Mouse (Mus musculus): ENCODE data around the gene Dlst. TPM values are rescaled to one million over a fixed set of nuclear protein-coding genes. Genes with fewer than 3 reads are reported as not detected.

Dlst gene
- polyA plus RNA-seq, 1 experiment from 2014 or later = 108 TPM

GRCm38 (mm10) chr12:85164996-85165395, 54.4 kb downstream of the Dlst start:
- WGBS = 93% methylated on average over 5 of the region's 5 CpGs
- Histone ChIP-seq H3K36me3 (ENCODE audit: control insufficient read depth, insufficient read depth, low read length) (no peaks in the 10 kb centered on the region), H3K9me3 (ENCODE audit: control insufficient read depth, low read length) (no peaks in the 10 kb centered on the region), H3K9ac (ENCODE audit: low read length) (no peak overlapping the region), H3K27ac (replicated peaks; ENCODE audit: low read depth, low read length) (no peak overlapping the region), H3K4me1 (ENCODE audit: control insufficient read depth, insufficient read depth, low read length) (no peaks in the 10 kb centered on the region), H3K4me2 (ENCODE audit: low read depth, severe bottlenecking) (no peak overlapping the region), H3K27me3 (ENCODE audit: control insufficient read depth, insufficient read depth, low read length) (no peaks in the 10 kb centered on the region), H3K4me3 (ENCODE audit: low read depth, low read length) (no peak overlapping the region)
- DNase-seq (ENCODE audit: low spot score) (no peak), ATAC-seq (ENCODE audit: insufficient number of reproducible peaks, low FRiP score, low TSS enrichment, low read depth) (no peak)

GRCm38 (mm10) chr12:85166631-85167030, 56.0 kb downstream of the Dlst start:
- no peak overlapping the region for H3K9ac ChIP-seq (ENCODE audit: low read length)
- H3K4me1 ChIP-seq (ENCODE audit: control insufficient read depth, insufficient read depth, low read length) = no peaks in the 10 kb centered on the region
- no peak for DNase-seq (ENCODE audit: low spot score)
- 89% methylated on average over 9 of the region's 9 CpGs for WGBS
- H3K27ac ChIP-seq (replicated peaks; ENCODE audit: low read depth, low read length) = no peak overlapping the region
- H3K27me3 ChIP-seq (ENCODE audit: control insufficient read depth, insufficient read depth, low read length) = no peaks in the 10 kb centered on the region
- H3K4me2 ChIP-seq (ENCODE audit: low read depth, severe bottlenecking) = no peak overlapping the region
- no peak overlapping the region for H3K4me3 ChIP-seq (ENCODE audit: low read depth, low read length)
- no peaks in the 10 kb centered on the region for H3K9me3 ChIP-seq (ENCODE audit: control insufficient read depth, low read length)
- no peaks in the 10 kb centered on the region for H3K36me3 ChIP-seq (ENCODE audit: control insufficient read depth, insufficient read depth, low read length)
- ATAC-seq (ENCODE audit: insufficient number of reproducible peaks, low FRiP score, low TSS enrichment, low read depth) = no peak

- ATAC-seq (ENCODE audit: insufficient number of reproducible peaks, low FRiP score, low TSS enrichment, low read depth) (peak; percentile 75; the same call in 1 of the 2 replicates), DNase-seq (ENCODE audit: low spot score) (peak; percentile 90)
- Histone ChIP-seq H3K4me2 (ENCODE audit: low read depth, severe bottlenecking) (no peak overlapping the region), H3K4me1 (ENCODE audit: control insufficient read depth, insufficient read depth, low read length) (no peaks in the 10 kb centered on the region), H3K27me3 (ENCODE audit: control insufficient read depth, insufficient read depth, low read length) (no peaks in the 10 kb centered on the region), H3K36me3 (ENCODE audit: control insufficient read depth, insufficient read depth, low read length) (no peaks in the 10 kb centered on the region), H3K9me3 (ENCODE audit: control insufficient read depth, low read length) (no peaks in the 10 kb centered on the region), H3K4me3 (ENCODE audit: low read depth, low read length) (no peak overlapping the region), H3K27ac (replicated peaks; ENCODE audit: low read depth, low read length) (no peak overlapping the region), H3K9ac (ENCODE audit: low read length) (no peak overlapping the region)
- WGBS = 27% methylated on average over 27 of the region's 27 CpGs
Measured at GRCm38 (mm10) chr12:85169117-85169858, 58.7 kb downstream of the Dlst start.

GRCm38 (mm10) chr12:85169877-85170276, 59.2 kb downstream of the Dlst start:
- Histone ChIP-seq H3K27ac (replicated peaks; ENCODE audit: low read depth, low read length) (no peak overlapping the region), H3K4me2 (ENCODE audit: low read depth, severe bottlenecking) (no peak overlapping the region), H3K4me3 (ENCODE audit: low read depth, low read length) (no peak overlapping the region), H3K36me3 (ENCODE audit: control insufficient read depth, insufficient read depth, low read length) (no peaks in the 10 kb centered on the region), H3K27me3 (ENCODE audit: control insufficient read depth, insufficient read depth, low read length) (no peaks in the 10 kb centered on the region), H3K9me3 (ENCODE audit: control insufficient read depth, low read length) (no peaks in the 10 kb centered on the region), H3K9ac (ENCODE audit: low read length) (no peak overlapping the region), H3K4me1 (ENCODE audit: control insufficient read depth, insufficient read depth, low read length) (peaks cover under 1% of the 10 kb centered on the region)
- no peak for DNase-seq (ENCODE audit: low spot score)
- no peak for ATAC-seq (ENCODE audit: insufficient number of reproducible peaks, low FRiP score, low TSS enrichment, low read depth)
- WGBS = 55% methylated on average over 3 of the region's 3 CpGs

- no peak overlapping the region for H3K4me3 ChIP-seq (ENCODE audit: low read depth, low read length)
- no peak overlapping the region for H3K27ac ChIP-seq (replicated peaks; ENCODE audit: low read depth, low read length)
- H3K9ac ChIP-seq (ENCODE audit: low read length) = no peak overlapping the region
- H3K36me3 ChIP-seq (ENCODE audit: control insufficient read depth, insufficient read depth, low read length) = no peaks in the 10 kb centered on the region
- no peak for ATAC-seq (ENCODE audit: insufficient number of reproducible peaks, low FRiP score, low TSS enrichment, low read depth)
- H3K27me3 ChIP-seq (ENCODE audit: control insufficient read depth, insufficient read depth, low read length) = no peaks in the 10 kb centered on the region
- no peaks in the 10 kb centered on the region for H3K9me3 ChIP-seq (ENCODE audit: control insufficient read depth, low read length)
- no peak for DNase-seq (ENCODE audit: low spot score)
- 86% methylated on average over 11 of the region's 11 CpGs for WGBS
- no peak overlapping the region for H3K4me2 ChIP-seq (ENCODE audit: low read depth, severe bottlenecking)
- H3K4me1 ChIP-seq (ENCODE audit: control insufficient read depth, insufficient read depth, low read length) = peaks cover 6% of the 10 kb centered on the region
Measured at GRCm38 (mm10) chr12:85170284-85170947, 59.8 kb downstream of the Dlst start.

GRCm38 (mm10) chr12:85170948-85171307, 60.3 kb downstream of the Dlst start:
- H3K9ac ChIP-seq (ENCODE audit: low read length) = no peak overlapping the region
- H3K4me2 ChIP-seq (ENCODE audit: low read depth, severe bottlenecking) = no peak overlapping the region
- DNase-seq (ENCODE audit: low spot score) = no peak
- WGBS = 74% methylated on average over 3 of the region's 3 CpGs
- H3K27me3 ChIP-seq (ENCODE audit: control insufficient read depth, insufficient read depth, low read length) = no peaks in the 10 kb centered on the region
- H3K9me3 ChIP-seq (ENCODE audit: control insufficient read depth, low read length) = no peaks in the 10 kb centered on the region
- no peak for ATAC-seq (ENCODE audit: insufficient number of reproducible peaks, low FRiP score, low TSS enrichment, low read depth)
- no peaks in the 10 kb centered on the region for H3K36me3 ChIP-seq (ENCODE audit: control insufficient read depth, insufficient read depth, low read length)
- peaks cover 11% of the 10 kb centered on the region for H3K4me1 ChIP-seq (ENCODE audit: control insufficient read depth, insufficient read depth, low read length)
- no peak overlapping the region for H3K27ac ChIP-seq (replicated peaks; ENCODE audit: low read depth, low read length)
- H3K4me3 ChIP-seq (ENCODE audit: low read depth, low read length) = no peak overlapping the region

GRCm38 (mm10) chr12:85174016-85174415, 63.4 kb downstream of the Dlst start:
- no peak overlapping the region for H3K4me3 ChIP-seq (ENCODE audit: low read depth, low read length)
- H3K4me2 ChIP-seq (ENCODE audit: low read depth, severe bottlenecking) = no peak overlapping the region
- no peaks in the 10 kb centered on the region for H3K36me3 ChIP-seq (ENCODE audit: control insufficient read depth, insufficient read depth, low read length)
- no peaks in the 10 kb centered on the region for H3K27me3 ChIP-seq (ENCODE audit: control insufficient read depth, insufficient read depth, low read length)
- H3K27ac ChIP-seq (replicated peaks; ENCODE audit: low read depth, low read length) = no peak overlapping the region
- 61% methylated on average over 7 of the region's 7 CpGs for WGBS
- DNase-seq (ENCODE audit: low spot score) (no peak), ATAC-seq (ENCODE audit: insufficient number of reproducible peaks, low FRiP score, low TSS enrichment, low read depth) (no peak)
- H3K4me1 ChIP-seq (ENCODE audit: control insufficient read depth, insufficient read depth, low read length) = peaks cover 27% of the 10 kb centered on the region
- H3K9me3 ChIP-seq (ENCODE audit: control insufficient read depth, low read length) = no peaks in the 10 kb centered on the region
- no peak overlapping the region for H3K9ac ChIP-seq (ENCODE audit: low read length)

GRCm38 (mm10) chr12:85175087-85175675, 64.5 kb downstream of the Dlst start:
- Histone ChIP-seq H3K27ac (replicated peaks; ENCODE audit: low read depth, low read length) (peak overlapping the region; percentile 66; the same call in 1 of the 2 replicates), H3K9me3 (ENCODE audit: control insufficient read depth, low read length) (no peaks in the 10 kb centered on the region), H3K4me1 (ENCODE audit: control insufficient read depth, insufficient read depth, low read length) (peaks cover 27% of the 10 kb centered on the region), H3K4me2 (ENCODE audit: low read depth, severe bottlenecking) (peak overlapping the region; percentile 64), H3K36me3 (ENCODE audit: control insufficient read depth, insufficient read depth, low read length) (no peaks in the 10 kb centered on the region), H3K9ac (ENCODE audit: low read length) (peak overlapping the region; percentile 41; the same call in 1 of the 2 replicates), H3K27me3 (ENCODE audit: control insufficient read depth, insufficient read depth, low read length) (no peaks in the 10 kb centered on the region), H3K4me3 (ENCODE audit: low read depth, low read length) (peak overlapping the region; percentile 31)
- no peak; the same call in 1 of the 2 replicates for ATAC-seq (ENCODE audit: insufficient number of reproducible peaks, low FRiP score, low TSS enrichment, low read depth)
- peak; percentile 46 for DNase-seq (ENCODE audit: low spot score)
- WGBS = 14% methylated on average over 16 of the region's 16 CpGs

All from limb, embryonic 11.5 days (tissue).